Mouse (Mus musculus): ENCODE measurements around the gene Rreb1. TPM values are rescaled to one million over a fixed set of nuclear protein-coding genes. Genes with fewer than 3 reads are reported as not detected.

The Rreb1 gene
- 6.0 TPM for polyA plus RNA-seq (2012; fragmentation: generic; extraction: Trizol)
- long read RNA-seq, experiment 1: 0 reads
- long read RNA-seq, experiment 2, partial matches to known transcripts: 0 of 4 reads
- long read RNA-seq, experiment 2, other reads (novel, unspliced or antisense): 4 of 4 reads

DNA sequence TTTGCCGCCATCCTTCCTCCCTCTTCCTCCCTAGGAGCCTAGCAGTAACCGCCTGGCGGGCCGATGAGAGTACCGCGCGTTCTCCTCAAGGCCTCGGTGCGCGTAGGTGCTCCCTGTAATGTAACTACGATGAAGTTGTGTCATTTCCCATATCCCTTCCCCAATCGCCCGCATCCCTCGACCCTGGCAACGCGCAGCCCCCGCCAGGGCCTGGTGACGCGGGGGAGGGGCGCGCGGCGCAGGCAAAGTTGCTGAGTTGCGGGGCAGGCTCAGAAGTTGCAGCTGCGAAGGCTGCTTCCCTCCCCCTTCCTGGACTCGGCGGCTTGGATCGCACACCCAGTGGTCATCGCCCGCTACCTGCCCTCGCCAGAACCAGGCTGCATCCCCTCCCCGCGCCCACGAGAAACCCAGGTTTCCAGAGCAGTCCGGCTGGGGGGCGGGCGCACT is at the start of gene Rreb1:
Rreb1 (plus strand) TSS at position 254 of the 447 bp plus-strand sequence.
- H3K4me3 ChIP-seq (ENCODE audit: insufficient read depth, poor library complexity, severe bottlenecking): no peak within 1 kb of the TSS
- no peaks in the 10 kb centered on the region for H3K79me3 ChIP-seq (ENCODE audit: low read depth)
- TF ChIP-seq CEBPB (IDR thresholded peaks at IDR 0.05; ENCODE audit: low read depth) (no peak), MYOD1 (IDR thresholded peaks at IDR 0.05; ENCODE audit: control insufficient read depth, insufficient read length, low read depth) (no peak), CTCF (IDR thresholded peaks at IDR 0.05; ENCODE audit: control insufficient read depth, insufficient read depth, insufficient read length) (no peak), MAX (IDR thresholded peaks at IDR 0.05) (no peak), FOSL1 (IDR thresholded peaks at IDR 0.05; ENCODE audit: insufficient read depth, low read length, poor library complexity, severe bottlenecking) (no peak), MYOG (IDR thresholded peaks at IDR 0.05; ENCODE audit: control insufficient read depth, extremely low read depth, insufficient read length) (no peak), USF1 (IDR thresholded peaks at IDR 0.05; ENCODE audit: low read depth) (no peak)
- H3ac ChIP-seq (ENCODE audit: control insufficient read depth, insufficient read length, low read depth): peak within 1 kb of the TSS; percentile 39
- H3K36me3 ChIP-seq (ENCODE audit: control insufficient read depth, insufficient read depth): no peaks in the 10 kb centered on the region
- no peaks in the 10 kb centered on the region for H3K27me3 ChIP-seq (ENCODE audit: control insufficient read depth, insufficient read depth, insufficient read length)
- H3K79me2 ChIP-seq (ENCODE audit: control insufficient read depth, insufficient read depth): no peaks in the 10 kb centered on the region

DNA sequence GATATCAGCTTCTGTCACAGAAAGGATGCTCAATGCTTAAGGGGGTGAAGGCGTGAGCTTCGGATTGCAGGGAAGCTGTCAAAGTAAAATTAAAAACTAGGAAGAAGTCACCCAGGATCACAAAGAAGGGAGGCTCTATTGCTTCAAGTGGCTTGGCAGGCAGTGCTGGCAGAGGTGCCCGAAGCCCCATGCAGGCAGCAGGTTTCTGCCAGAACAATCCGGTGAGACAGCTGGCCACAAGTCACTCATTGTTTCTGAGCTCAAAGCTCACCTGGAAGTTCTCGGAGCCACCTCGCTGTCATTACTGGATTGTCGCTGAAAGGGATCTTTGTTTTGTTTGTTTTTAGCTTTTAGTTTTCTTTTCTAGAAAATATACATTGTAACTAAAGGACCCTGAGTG is 49.6 kb upstream of the Rreb1 start:
- Histone ChIP-seq H3K27me3 (ENCODE audit: control insufficient read depth, insufficient read depth, insufficient read length) (no peaks in the 10 kb centered on the region), H3ac (ENCODE audit: control insufficient read depth, insufficient read length, low read depth) (no peak overlapping the region), H3K4me3 (ENCODE audit: insufficient read depth, poor library complexity, severe bottlenecking) (no peak overlapping the region), H3K36me3 (ENCODE audit: control insufficient read depth, insufficient read depth) (no peaks in the 10 kb centered on the region), H3K79me2 (ENCODE audit: control insufficient read depth, insufficient read depth) (no peaks in the 10 kb centered on the region), H3K79me3 (ENCODE audit: low read depth) (no peaks in the 10 kb centered on the region)
- TF ChIP-seq FOSL1 (IDR thresholded peaks at IDR 0.05; ENCODE audit: insufficient read depth, low read length, poor library complexity, severe bottlenecking) (no peak), MAX (IDR thresholded peaks at IDR 0.05) (no peak), CEBPB (IDR thresholded peaks at IDR 0.05; ENCODE audit: low read depth) (no peak), CTCF (IDR thresholded peaks at IDR 0.05; ENCODE audit: control insufficient read depth, insufficient read depth, insufficient read length) (no peak), USF1 (IDR thresholded peaks at IDR 0.05; ENCODE audit: low read depth) (no peak), MYOD1 (IDR thresholded peaks at IDR 0.05; ENCODE audit: control insufficient read depth, insufficient read length, low read depth) (no peak), MYOG (IDR thresholded peaks at IDR 0.05; ENCODE audit: control insufficient read depth, extremely low read depth, insufficient read length) (no peak)

DNA sequence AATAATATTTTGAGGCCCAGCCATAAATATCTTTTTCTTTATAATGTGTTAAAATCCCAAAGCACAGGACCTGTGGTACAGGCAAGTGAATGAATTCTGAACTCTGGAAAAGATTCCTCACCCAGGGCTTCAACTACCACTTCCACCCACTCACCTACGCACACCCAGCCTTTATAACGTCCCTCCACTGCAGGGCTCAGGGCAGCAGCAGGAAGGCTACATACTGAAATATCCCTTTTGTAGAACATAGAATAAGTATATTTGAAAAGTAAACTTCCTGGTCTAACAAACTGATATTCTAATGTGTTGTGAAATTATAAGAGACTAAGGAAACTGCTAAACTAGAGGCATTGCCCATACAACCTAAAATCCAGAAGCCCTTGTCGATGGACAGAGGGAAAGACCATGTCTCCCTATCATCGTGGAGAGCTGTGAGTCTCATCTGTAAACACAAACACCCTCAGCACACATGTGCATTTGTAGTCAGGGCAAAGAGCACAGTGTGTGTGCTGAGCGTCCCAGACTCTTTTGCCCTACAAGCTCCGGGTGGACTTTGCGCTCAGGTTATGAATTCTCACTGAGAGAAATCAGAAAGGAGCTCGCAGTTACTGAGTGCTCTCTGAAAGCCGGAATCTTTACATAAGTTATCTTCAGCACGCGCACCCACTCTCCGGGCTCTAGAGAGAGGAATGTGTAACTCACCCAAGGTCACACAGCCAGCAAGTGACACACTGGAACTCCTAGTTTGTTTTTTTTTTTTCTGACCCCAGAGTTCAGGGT is 46.1 kb upstream of the Rreb1 start:
- Histone ChIP-seq H3K79me2 (ENCODE audit: control insufficient read depth, insufficient read depth) (no peaks in the 10 kb centered on the region), H3K36me3 (ENCODE audit: control insufficient read depth, insufficient read depth) (no peaks in the 10 kb centered on the region), H3K27me3 (ENCODE audit: control insufficient read depth, insufficient read depth, insufficient read length) (no peaks in the 10 kb centered on the region), H3ac (ENCODE audit: control insufficient read depth, insufficient read length, low read depth) (no peak overlapping the region), H3K4me3 (ENCODE audit: insufficient read depth, poor library complexity, severe bottlenecking) (no peak overlapping the region), H3K79me3 (ENCODE audit: low read depth) (no peaks in the 10 kb centered on the region)
- TF ChIP-seq MAX (IDR thresholded peaks at IDR 0.05) (no peak), CEBPB (IDR thresholded peaks at IDR 0.05; ENCODE audit: low read depth) (no peak), CTCF (IDR thresholded peaks at IDR 0.05; ENCODE audit: control insufficient read depth, insufficient read depth, insufficient read length) (no peak), MYOG (IDR thresholded peaks at IDR 0.05; ENCODE audit: control insufficient read depth, extremely low read depth, insufficient read length) (no peak), MYOD1 (IDR thresholded peaks at IDR 0.05; ENCODE audit: control insufficient read depth, insufficient read length, low read depth) (no peak), USF1 (IDR thresholded peaks at IDR 0.05; ENCODE audit: low read depth) (no peak), FOSL1 (IDR thresholded peaks at IDR 0.05; ENCODE audit: insufficient read depth, low read length, poor library complexity, severe bottlenecking) (no peak)

DNA sequence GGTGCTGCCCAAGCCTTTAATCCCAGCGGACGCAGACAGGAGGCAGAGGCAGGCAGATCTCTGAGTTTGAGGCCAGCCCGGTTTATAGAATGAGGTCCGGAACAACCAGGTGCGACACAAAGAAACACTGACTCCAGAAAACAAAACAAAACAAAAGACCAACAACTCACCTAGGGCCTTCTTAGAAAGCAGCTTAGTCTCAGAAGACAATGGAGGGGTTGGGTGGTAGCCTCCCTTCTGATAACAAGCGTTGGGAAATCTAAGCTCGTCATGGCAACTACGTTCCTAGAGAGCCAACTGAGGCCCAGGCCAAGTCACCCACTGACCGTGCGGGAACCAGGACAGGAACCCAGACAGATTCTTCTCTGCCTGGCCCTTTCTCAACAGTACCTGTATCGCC is 43.7 kb upstream of the Rreb1 start:
- Histone ChIP-seq H3K36me3 (ENCODE audit: control insufficient read depth, insufficient read depth) (no peaks in the 10 kb centered on the region), H3ac (ENCODE audit: control insufficient read depth, insufficient read length, low read depth) (no peak overlapping the region), H3K79me3 (ENCODE audit: low read depth) (no peaks in the 10 kb centered on the region), H3K79me2 (ENCODE audit: control insufficient read depth, insufficient read depth) (no peaks in the 10 kb centered on the region), H3K27me3 (ENCODE audit: control insufficient read depth, insufficient read depth, insufficient read length) (no peaks in the 10 kb centered on the region), H3K4me3 (ENCODE audit: insufficient read depth, poor library complexity, severe bottlenecking) (no peak overlapping the region)
- TF ChIP-seq CTCF (IDR thresholded peaks at IDR 0.05; ENCODE audit: control insufficient read depth, insufficient read depth, insufficient read length) (no peak), CEBPB (IDR thresholded peaks at IDR 0.05; ENCODE audit: low read depth) (no peak), FOSL1 (IDR thresholded peaks at IDR 0.05; ENCODE audit: insufficient read depth, low read length, poor library complexity, severe bottlenecking) (no peak), MYOG (IDR thresholded peaks at IDR 0.05; ENCODE audit: control insufficient read depth, extremely low read depth, insufficient read length) (no peak), MYOD1 (IDR thresholded peaks at IDR 0.05; ENCODE audit: control insufficient read depth, insufficient read length, low read depth) (no peak), USF1 (IDR thresholded peaks at IDR 0.05; ENCODE audit: low read depth) (no peak), MAX (IDR thresholded peaks at IDR 0.05) (no peak)

GRCm38 (mm10) chr13:37740111-37740510 is 38.1 kb upstream of the Rreb1 start:
- H3K36me3 ChIP-seq (ENCODE audit: control insufficient read depth, insufficient read depth): no peaks in the 10 kb centered on the region
- no peak overlapping the region for H3K4me3 ChIP-seq (ENCODE audit: insufficient read depth, poor library complexity, severe bottlenecking)
- no peaks in the 10 kb centered on the region for H3K79me2 ChIP-seq (ENCODE audit: control insufficient read depth, insufficient read depth)
- TF ChIP-seq MYOG (IDR thresholded peaks at IDR 0.05; ENCODE audit: control insufficient read depth, extremely low read depth, insufficient read length) (no peak), CEBPB (IDR thresholded peaks at IDR 0.05; ENCODE audit: low read depth) (no peak), CTCF (IDR thresholded peaks at IDR 0.05; ENCODE audit: control insufficient read depth, insufficient read depth, insufficient read length) (no peak), FOSL1 (IDR thresholded peaks at IDR 0.05; ENCODE audit: insufficient read depth, low read length, poor library complexity, severe bottlenecking) (no peak), MAX (IDR thresholded peaks at IDR 0.05) (no peak), USF1 (IDR thresholded peaks at IDR 0.05; ENCODE audit: low read depth) (no peak)
- no peak overlapping the region for H3ac ChIP-seq (ENCODE audit: control insufficient read depth, insufficient read length, low read depth)
- H3K27me3 ChIP-seq (ENCODE audit: control insufficient read depth, insufficient read depth, insufficient read length): no peaks in the 10 kb centered on the region
- no peaks in the 10 kb centered on the region for H3K79me3 ChIP-seq (ENCODE audit: low read depth)

All from C2C12 (cell line).